Mouse (Mus musculus) retina, postnatal 1 day (tissue): Measurements from ENCODE around the gene Abcc2.
A peak's percentile ranks its signal among the peaks of the same experiment; 100 is the strongest.

Experiments used
- DNase-seq: peaks from one replicate; pipeline ENCODE4 v3.0.0-alpha.2; 2012

Abcc2 gene

GRCm38 (mm10) chr19:43857347-43857746 lies 75.4 kb downstream of the Abcc2 start:
- no peak for DNase-seq

- DNase-seq = no peak
Measured at GRCm38 (mm10) chr19:43870418-43870817, 88.4 kb downstream of the Abcc2 start.

DNA sequence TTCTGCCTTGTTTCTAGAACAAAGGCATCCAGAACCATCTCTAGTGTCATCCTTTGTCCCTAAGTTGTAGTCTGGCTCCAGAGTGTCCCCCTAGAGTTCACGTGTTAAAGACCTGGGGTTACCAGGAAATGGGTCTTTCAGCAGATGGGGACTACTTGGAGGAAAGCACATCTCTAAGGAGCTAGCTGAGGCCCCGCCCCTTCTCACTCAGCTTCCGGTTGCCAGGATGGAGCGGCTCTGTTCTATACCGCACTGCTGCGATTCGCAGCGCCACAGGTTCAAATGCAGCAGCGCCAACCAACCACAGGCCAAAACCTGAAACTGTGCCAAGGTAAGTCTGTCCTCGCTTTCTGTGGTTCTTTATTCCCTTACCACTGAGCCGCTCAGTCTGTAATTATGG lies 92.4 kb downstream of the Abcc2 start:
- DNase-seq = no peak

- peak; percentile 48 for DNase-seq
Measured at GRCm38 (mm10) chr19:43875996-43876395, 94.0 kb downstream of the Abcc2 start.

GRCm38 (mm10) chr19:43877364-43877763 lies 95.4 kb downstream of the Abcc2 start:
- no peak for DNase-seq

DNA sequence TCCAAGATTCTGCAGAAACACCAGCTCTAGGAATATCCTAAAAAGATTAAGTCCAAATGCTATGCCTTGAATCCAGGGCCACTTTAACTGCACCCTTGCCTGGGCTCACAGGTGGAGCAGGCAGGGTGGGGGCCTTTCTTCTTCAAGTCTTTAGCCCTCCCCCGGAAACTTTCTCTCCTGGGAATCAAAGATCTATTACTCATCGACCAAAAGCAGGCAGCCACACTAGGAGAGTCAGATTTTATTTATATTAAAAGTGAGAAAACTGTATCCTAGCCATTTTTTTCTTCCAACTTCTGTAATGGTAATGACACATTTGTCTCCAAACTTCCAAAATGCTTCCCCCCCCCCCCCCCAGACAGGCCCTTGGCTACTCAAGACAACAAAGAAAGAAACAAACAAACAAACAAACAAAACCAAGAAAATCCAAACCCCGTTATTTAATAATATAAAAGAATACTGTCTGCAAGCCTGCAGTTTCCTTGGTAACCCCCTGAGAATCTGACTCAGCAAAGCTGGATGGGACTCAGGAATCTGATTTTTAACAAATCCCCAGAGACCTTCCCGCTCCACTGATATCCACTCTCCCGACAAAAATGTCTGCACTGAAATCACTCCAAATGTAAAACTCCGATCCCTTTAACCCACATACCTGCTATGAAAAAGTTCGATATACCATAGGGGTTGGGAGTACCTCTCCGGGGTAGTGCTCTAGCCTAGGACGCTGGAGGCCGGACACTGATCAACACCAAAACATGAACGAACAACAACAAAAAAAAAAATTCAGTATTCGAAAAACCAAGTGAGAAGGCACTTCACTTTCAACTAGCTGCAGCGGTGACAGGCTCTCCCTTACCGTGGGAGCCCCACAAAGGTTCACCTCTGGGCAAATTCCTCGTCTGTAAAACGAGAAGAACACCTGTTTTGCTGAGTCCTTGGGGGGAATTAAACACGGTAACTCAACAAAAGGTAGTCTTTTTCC lies 96.4 kb downstream of the Abcc2 start:
- peak; percentile 33 for DNase-seq

DNA sequence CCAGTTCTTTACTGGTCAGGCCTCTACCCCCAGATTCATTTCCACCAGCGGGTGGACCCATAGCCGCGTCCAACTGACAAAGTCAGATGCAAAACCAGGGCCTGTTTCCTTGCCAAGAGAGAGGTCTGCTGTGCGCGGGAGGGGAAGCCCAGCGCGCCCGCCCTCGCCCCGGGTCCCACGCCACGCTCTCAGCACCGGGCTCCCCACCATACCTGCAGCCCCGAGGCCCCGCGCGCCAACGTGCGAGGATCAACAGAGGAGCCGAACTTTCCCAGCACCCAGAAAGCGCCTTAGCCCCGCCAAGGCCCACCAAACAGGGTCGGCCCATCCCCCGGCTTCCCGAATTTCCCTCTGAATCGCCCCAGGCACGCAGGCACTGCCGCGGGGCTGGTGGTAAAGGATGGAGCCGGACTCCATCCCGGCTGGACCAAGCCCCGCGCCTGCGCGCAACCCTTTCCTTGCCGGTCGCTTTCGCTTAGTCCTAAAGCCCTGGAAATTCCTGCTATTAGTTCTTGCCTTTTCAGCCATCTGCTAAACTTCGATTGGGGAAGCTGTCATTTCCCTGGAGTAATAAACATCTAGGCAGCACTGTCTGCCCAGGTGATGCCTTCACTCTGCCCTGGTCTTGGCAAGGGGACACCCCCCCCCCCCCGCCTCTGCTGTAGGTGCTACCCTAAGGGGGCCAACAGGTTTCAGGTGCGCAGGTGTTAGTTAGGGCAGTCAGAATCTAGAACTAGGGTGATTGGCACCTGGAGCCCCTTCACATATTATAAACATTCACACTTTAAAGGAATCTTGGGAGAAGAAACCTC lies 97.6 kb downstream of the Abcc2 start:
- DNase-seq = peak; percentile 91

DNA sequence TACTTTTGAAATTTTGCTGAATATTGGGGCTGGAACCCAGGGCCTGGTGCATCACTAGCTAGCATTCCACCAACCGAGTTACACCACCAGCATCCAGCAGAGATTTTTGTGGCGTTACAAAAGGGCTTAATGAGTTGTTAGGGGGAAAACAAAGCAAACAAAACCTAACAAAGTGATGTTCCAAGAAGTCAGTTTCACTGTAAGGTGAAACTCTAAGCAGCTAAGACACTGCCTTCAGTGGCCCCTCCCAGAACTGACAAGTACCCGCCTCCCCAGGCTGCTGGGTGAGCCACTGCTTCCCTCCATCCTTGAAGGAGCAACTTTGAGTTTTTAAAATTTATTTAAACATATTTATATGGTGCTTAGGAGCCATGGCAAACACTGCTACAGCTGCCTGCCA lies 98.4 kb downstream of the Abcc2 start:
- no peak for DNase-seq

GRCm38 (mm10) chr19:43881615-43882014 lies 99.6 kb downstream of the Abcc2 start:
- DNase-seq = no peak

- peak; percentile 56 for DNase-seq
Measured at GRCm38 (mm10) chr19:43882895-43883573, 101.0 kb downstream of the Abcc2 start.

- DNase-seq = no peak
Measured at GRCm38 (mm10) chr19:43884668-43885498, 102.9 kb downstream of the Abcc2 start.

DNA sequence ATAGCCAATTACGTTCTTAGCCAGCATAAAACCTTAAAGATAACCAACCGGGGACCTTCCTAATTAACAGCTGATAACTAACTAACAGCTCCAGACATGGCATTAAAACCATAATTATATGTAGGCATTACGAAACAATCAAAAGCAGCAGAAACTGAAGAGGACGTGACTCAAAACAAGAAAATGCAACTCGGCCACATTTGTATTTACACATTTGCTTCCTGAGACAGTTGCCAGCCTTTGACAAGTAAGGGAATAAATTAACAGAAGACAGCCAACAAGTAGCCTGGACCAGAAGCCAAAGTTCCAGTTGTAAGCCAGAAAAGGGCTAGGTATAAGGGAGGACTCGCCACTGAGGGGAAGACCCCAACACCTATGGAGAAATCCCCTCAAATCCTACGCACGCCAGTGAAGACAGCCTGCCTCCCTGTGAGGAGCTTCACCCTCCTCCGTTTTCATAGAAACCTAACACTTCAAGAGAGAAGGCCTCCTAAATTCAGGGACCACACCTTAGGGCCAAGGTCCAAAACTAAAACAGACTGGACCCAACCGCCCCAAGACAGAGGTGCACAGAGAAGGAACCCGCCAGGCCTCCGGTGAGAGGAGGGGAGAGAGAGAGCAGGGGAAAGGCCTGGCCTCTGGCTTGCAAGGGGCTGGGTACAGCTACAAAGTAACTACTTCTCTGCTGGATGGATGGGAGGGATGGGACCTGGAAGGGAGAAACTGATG lies 104.5 kb downstream of the Abcc2 start:
- DNase-seq = no peak

- DNase-seq = no peak
Measured at GRCm38 (mm10) chr19:43887242-43887641, 105.2 kb downstream of the Abcc2 start.

DNA sequence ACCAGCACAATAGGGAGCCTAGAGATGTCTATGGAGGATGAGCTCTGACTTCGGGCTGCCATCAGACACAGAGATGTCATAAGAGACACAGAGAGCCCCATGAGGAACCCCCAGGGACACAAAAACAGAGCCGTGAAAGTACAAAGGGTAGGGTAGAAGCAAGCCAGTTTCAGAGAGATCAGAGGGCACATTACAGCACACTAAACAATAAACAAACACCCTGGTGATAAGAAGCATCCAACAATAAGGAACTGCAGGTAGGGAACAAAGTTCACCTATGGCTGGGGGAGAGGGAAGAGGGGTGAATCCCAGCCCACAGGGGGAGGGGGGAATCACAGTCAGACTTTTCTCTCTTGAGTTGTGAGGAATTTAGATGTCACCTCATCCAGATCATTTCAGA lies 105.7 kb downstream of the Abcc2 start:
- no peak for DNase-seq
